Mouse (Mus musculus) lung, embryonic 15.5 days (tissue): ENCODE data around the gene Nog. TPM values are rescaled to one million over a fixed set of nuclear protein-coding genes. Genes with fewer than 3 reads are reported as not detected.

Experiments used
- ATAC-seq: fragments of 200-750 bp; cut with Nextera tagmentation; 2 replicates; pipeline ENCODE4 v1.8.0; 2017; ENCODE audit warnings: moderate number of reproducible peaks, borderline replicate concordance; ENCODE audit not compliant: low FRiP score, low TSS enrichment; ENCODE audit errors: extremely low read depth
- H3K27ac ChIP-seq: fragments of 300-500 bp; sonication (generic); 2 replicates; pipeline ENCODE4 v1.5.1; 2015; ENCODE audit warnings: moderate library complexity, mild to moderate bottlenecking, inconsistent platforms
- H3K27me3 ChIP-seq: fragments of 300-500 bp; sonication (generic); 2 replicates; pipeline ENCODE4 v1.6.1; 2015; ENCODE audit warnings: inconsistent platforms
- H3K36me3 ChIP-seq: fragments of 300-500 bp; sonication (generic); 2 replicates; pipeline ENCODE4 v1.6.1; 2015; ENCODE audit warnings: inconsistent platforms
- H3K4me1 ChIP-seq: fragments of 300-500 bp; sonication (generic); 2 replicates; pipeline ENCODE4 v1.6.1; 2015; ENCODE audit warnings: inconsistent platforms
- H3K4me2 ChIP-seq: fragments of 300-500 bp; sonication (generic); 2 replicates; pipeline ENCODE4 v1.6.1; 2015; ENCODE audit warnings: inconsistent platforms, mild to moderate bottlenecking, moderate library complexity
- H3K4me3 ChIP-seq: fragments of 300-500 bp; sonication (generic); 2 replicates; pipeline ENCODE4 v1.5.1; 2015; ENCODE audit warnings: mild to moderate bottlenecking, inconsistent platforms
- H3K9ac ChIP-seq: fragments of 300-500 bp; sonication (generic); 2 replicates; pipeline ENCODE4 v1.6.1; 2015; ENCODE audit warnings: inconsistent platforms
- H3K9me3 ChIP-seq: fragments of 300-500 bp; sonication (generic); 2 replicates; pipeline ENCODE4 v1.6.1; 2016; ENCODE audit warnings: inconsistent platforms
- WGBS: fragments of 180-500 bp; shearing (Covaris S2); methylation state at CpG from one replicate; pipeline ENCODE4 v1.1.7; 2015; 5-methylcytosine and 5-hydroxymethylcytosine counted together
- polyA plus RNA-seq: library from polyadenylated mRNA; unstranded; fragments of >200 nt; fragmentation: Nextera tagmentation; extraction: Ambion mirVana; gene quantifications from 2 replicates; pipeline ENCODE4 v1.2.1, GENCODE M21; 2015

Nog gene
- polyA plus RNA-seq, 1 experiment from 2014 or later = 2.0 TPM

- Histone ChIP-seq H3K36me3 (no peaks in the 10 kb centered on the region), H3K27me3 (peaks cover 27% of the 10 kb centered on the region), H3K9me3 (no peaks in the 10 kb centered on the region), H3K4me2 (peak overlapping the region; percentile 99), H3K9ac (no peak overlapping the region), H3K4me3 (peak overlapping the region; percentile 68), H3K27ac (no peak overlapping the region), H3K4me1 (peaks cover 26% of the 10 kb centered on the region)
- peak; percentile 64 for ATAC-seq
- WGBS = 1% methylated on average over 12 of the region's 16 CpGs
Measured at GRCm38 (mm10) chr11:89303421-89303820, 1.3 kb upstream of the Nog start.

GRCm38 (mm10) chr11:89302816-89303180 lies 666 bp upstream of the Nog start:
- peak overlapping the region; percentile 99 for H3K4me2 ChIP-seq
- H3K27me3 ChIP-seq = peaks cover 27% of the 10 kb centered on the region
- no peaks in the 10 kb centered on the region for H3K9me3 ChIP-seq
- H3K9ac ChIP-seq = peak overlapping the region; percentile 51
- H3K4me3 ChIP-seq = peak overlapping the region; percentile 68
- peak overlapping the region; percentile 82 for H3K27ac ChIP-seq
- H3K4me1 ChIP-seq = peaks cover 26% of the 10 kb centered on the region
- peak; percentile 66; the same call in 1 of the 2 replicates for ATAC-seq
- no peaks in the 10 kb centered on the region for H3K36me3 ChIP-seq
- WGBS = 3% methylated on average over 9 of the region's 29 CpGs

GRCm38 (mm10) chr11:89301331-89302055 lies 639 bp downstream of the Nog start:
- Histone ChIP-seq H3K4me1 (peaks cover 30% of the 10 kb centered on the region), H3K27ac (peak overlapping the region; percentile 82), H3K4me2 (peak overlapping the region; percentile 99), H3K9ac (peak overlapping the region; percentile 51), H3K27me3 (peaks cover 27% of the 10 kb centered on the region), H3K4me3 (peak overlapping the region; percentile 68), H3K36me3 (no peaks in the 10 kb centered on the region), H3K9me3 (no peaks in the 10 kb centered on the region)
- under 1% methylated on average over 52 of the region's 53 CpGs for WGBS
- no peak for ATAC-seq

- Histone ChIP-seq H3K9me3 (no peaks in the 10 kb centered on the region), H3K27me3 (peaks cover 31% of the 10 kb centered on the region), H3K9ac (no peak overlapping the region), H3K4me3 (peak overlapping the region; percentile 42), H3K4me1 (peaks cover 30% of the 10 kb centered on the region), H3K36me3 (no peaks in the 10 kb centered on the region), H3K27ac (no peak overlapping the region), H3K4me2 (peak overlapping the region; percentile 89)
- ATAC-seq = no peak
- WGBS = 3% methylated on average over 23 of the region's 26 CpGs
Measured at GRCm38 (mm10) chr11:89299784-89300775, 2.1 kb downstream of the Nog start.

- H3K36me3 ChIP-seq = no peaks in the 10 kb centered on the region
- H3K4me2 ChIP-seq = peak overlapping the region; percentile 89
- peak overlapping the region; percentile 61; the same call in 1 of the 2 replicates for H3K27ac ChIP-seq
- no peak; the same call in 1 of the 2 replicates for ATAC-seq
- peaks cover 30% of the 10 kb centered on the region for H3K4me1 ChIP-seq
- no peaks in the 10 kb centered on the region for H3K9me3 ChIP-seq
- H3K9ac ChIP-seq = no peak overlapping the region
- WGBS = under 1% methylated on average over 32 of the region's 36 CpGs
- peak overlapping the region; percentile 42 for H3K4me3 ChIP-seq
- peaks cover 31% of the 10 kb centered on the region for H3K27me3 ChIP-seq
Measured at GRCm38 (mm10) chr11:89299116-89299783, 2.9 kb downstream of the Nog start.

GRCm38 (mm10) chr11:89298285-89299010 lies 3.7 kb downstream of the Nog start:
- no peaks in the 10 kb centered on the region for H3K36me3 ChIP-seq
- 0% methylated on average over 46 of the region's 51 CpGs for WGBS
- peaks cover 31% of the 10 kb centered on the region for H3K27me3 ChIP-seq
- H3K9ac ChIP-seq = peak overlapping the region; percentile 36
- peak overlapping the region; percentile 89 for H3K4me2 ChIP-seq
- peak overlapping the region; percentile 42 for H3K4me3 ChIP-seq
- ATAC-seq = peak; percentile 55; the same call in 1 of the 2 replicates
- H3K9me3 ChIP-seq = no peaks in the 10 kb centered on the region
- H3K27ac ChIP-seq = peak overlapping the region; percentile 61
- H3K4me1 ChIP-seq = peaks cover 30% of the 10 kb centered on the region

- Histone ChIP-seq H3K9me3 (no peaks in the 10 kb centered on the region), H3K4me3 (peak overlapping the region; percentile 42; the same call in 1 of the 2 replicates), H3K36me3 (no peaks in the 10 kb centered on the region), H3K27ac (peak overlapping the region; percentile 55; the same call in 1 of the 2 replicates), H3K4me1 (peaks cover 28% of the 10 kb centered on the region), H3K27me3 (peaks cover 31% of the 10 kb centered on the region), H3K9ac (no peak overlapping the region), H3K4me2 (peak overlapping the region; percentile 89)
- WGBS = 39% methylated on average over 5 of the region's 5 CpGs
- no peak for ATAC-seq
Measured at GRCm38 (mm10) chr11:89297521-89297920, 4.6 kb downstream of the Nog start.

- 85% methylated on average over 13 of the region's 13 CpGs for WGBS
- ATAC-seq = no peak
- no peak overlapping the region for H3K9ac ChIP-seq
Measured at GRCm38 (mm10) chr11:89269809-89270361, 32.2 kb downstream of the Nog start.

GRCm38 (mm10) chr11:89267520-89267919 lies 34.6 kb downstream of the Nog start:
- no peak overlapping the region for H3K27ac ChIP-seq
- ATAC-seq = no peak
- WGBS = 97% methylated on average over 3 of the region's 3 CpGs

More at GRCm38 (mm10) chr11:89269809-89270361, 32.2 kb downstream of the Nog start:
- no peak overlapping the region for H3K4me2 ChIP-seq
- no peak overlapping the region for H3K27ac ChIP-seq
- peaks cover 3% of the 10 kb centered on the region for H3K4me1 ChIP-seq
- no peak overlapping the region for H3K4me3 ChIP-seq
- no peaks in the 10 kb centered on the region for H3K9me3 ChIP-seq
- H3K27me3 ChIP-seq = no peaks in the 10 kb centered on the region
- no peaks in the 10 kb centered on the region for H3K36me3 ChIP-seq

GRCm38 (mm10) chr11:89265080-89265479 lies 37.1 kb downstream of the Nog start:
- ATAC-seq = no peak
- WGBS = 35% methylated on average over 4 of the region's 4 CpGs
- Histone ChIP-seq H3K4me1 (peaks cover 13% of the 10 kb centered on the region), H3K4me2 (no peak overlapping the region), H3K27ac (no peak overlapping the region), H3K27me3 (no peaks in the 10 kb centered on the region), H3K9ac (no peak overlapping the region), H3K4me3 (no peak overlapping the region), H3K9me3 (no peaks in the 10 kb centered on the region), H3K36me3 (no peaks in the 10 kb centered on the region)

More at GRCm38 (mm10) chr11:89267520-89267919, 34.6 kb downstream of the Nog start:
- no peaks in the 10 kb centered on the region for H3K27me3 ChIP-seq
- no peaks in the 10 kb centered on the region for H3K9me3 ChIP-seq
- no peaks in the 10 kb centered on the region for H3K36me3 ChIP-seq
- no peak overlapping the region for H3K4me3 ChIP-seq
- no peak overlapping the region for H3K9ac ChIP-seq
- peaks cover 13% of the 10 kb centered on the region for H3K4me1 ChIP-seq
- no peak overlapping the region for H3K4me2 ChIP-seq
